Mouse (Mus musculus) left cerebral cortex, adult 2 months (tissue): ENCODE measurements around the gene Dcn. TPM values are rescaled to one million over a fixed set of nuclear protein-coding genes. Genes with fewer than 3 reads are reported as not detected.

Experiments used
- DNase-seq, 2 experiments: peaks; one replicate each; pipeline ENCODE4 v3.0.0; 2021 to 2022; ENCODE audit warnings: low spot score in 2 of 2, mixed read lengths in 1 of 2; ENCODE audit errors: extremely low spot score in 1 of 2
- H3K27ac ChIP-seq: fragments of 200-600 bp; 2 replicates; pipeline ENCODE4 v1.8.1; 2022
- H3K4me3 ChIP-seq: fragments of 200-600 bp; 2 replicates; pipeline ENCODE4 v1.8.1; 2022
- CTCF ChIP-seq: fragments of 200-600 bp; IDR thresholded peaks from 2 replicates; pipeline ENCODE4 v1.8.1; 2022; ENCODE audit warnings: antibody characterized with exemption, mild to moderate bottlenecking, moderate library complexity
- intact Hi-C: fragments of 180-260 bp; cut with DNase I; formaldehyde crosslinking; loops from one replicate; pipeline ENCODE4 v1.15.1; 2025
- total RNA-seq, 2 experiments: library from RNA; stranded (reverse); gene quantifications; 2 replicates each; pipeline ENCODE4 v1.2.3; 2021

Dcn gene
- total RNA-seq, 2 experiments from 2014 or later: 22.5 to 25.0 TPM

DNA sequence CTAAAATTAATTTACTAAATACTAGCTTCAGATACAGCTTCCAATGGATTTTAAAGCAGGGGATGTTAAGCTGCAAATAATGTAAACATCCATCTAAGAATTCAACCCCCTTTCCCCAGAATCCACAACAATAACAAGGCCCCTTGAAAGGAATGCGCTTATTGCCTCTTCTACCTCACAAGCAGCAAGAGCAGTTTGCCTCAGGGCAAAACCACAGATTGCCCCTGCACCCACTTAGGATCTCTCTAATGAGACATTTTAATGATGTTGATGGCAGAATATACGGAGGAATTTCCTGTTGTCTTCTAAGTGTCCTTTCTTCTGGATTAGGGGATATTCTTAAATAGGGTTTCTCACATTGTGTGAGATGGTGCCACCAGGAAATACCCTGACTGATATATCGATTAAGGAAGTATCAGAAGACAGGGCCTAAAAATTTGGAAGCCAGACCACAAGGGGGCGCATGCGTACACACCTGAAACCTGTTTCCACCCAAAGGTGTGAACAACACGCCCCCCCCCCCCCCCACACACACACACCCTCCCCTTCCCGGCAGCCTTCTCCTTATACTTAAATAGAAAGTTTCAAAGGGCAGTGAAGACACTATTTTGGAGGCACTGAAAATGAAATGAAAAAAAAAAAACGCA, 88.2 kb downstream of the Dcn start:
- no peak overlapping the region for H3K4me3 ChIP-seq
- DNase-seq: no peak
- intact Hi-C loops: no loop called here
- H3K27ac ChIP-seq: no peak overlapping the region
- peak; percentile 21 for TF ChIP-seq CTCF

Other genes with a start within 250 kb of the Dcn start
- 1 to 10 TPM; 1.8 TPM for gene Lum, start 85.5 kb downstream of the Dcn start, total RNA-seq
- not detected for gene Kera, start 127.3 kb downstream of the Dcn start, total RNA-seq
- gene Epyc, start 164.5 kb downstream of the Dcn start, total RNA-seq: under 1 TPM in 1 of 2 experiments, not detected in 1; 0.14 TPM
- not detected for gene Ccer1, start 213.4 kb downstream of the Dcn start, total RNA-seq
- under 1 TPM; 0.29 to 0.30 TPM for gene C030005K15Rik, start 247.1 kb downstream of the Dcn start, total RNA-seq